Mouse (Mus musculus) liver, embryonic 14.5 days (tissue): Measurements from ENCODE around the gene Ccdc51. TPM values are rescaled to one million over a fixed set of nuclear protein-coding genes. Genes with fewer than 3 reads are reported as not detected.
A peak's percentile ranks its signal among the peaks of the same experiment; 100 is the strongest.

Experiments used
- ATAC-seq: fragments of 200-750 bp; cut with Nextera tagmentation; 2 replicates; pipeline ENCODE4 v1.8.0; 2017; ENCODE audit warnings: moderate number of reproducible peaks, mild to moderate bottlenecking, moderate library complexity; ENCODE audit not compliant: insufficient read depth
- DNase-seq, 3 experiments: peaks; one replicate each; pipeline ENCODE4 v3.0.0-alpha.2; 2012 to 2013; ENCODE audit warnings: low read depth in 3 of 3, low spot score in 3 of 3
- H3K27ac ChIP-seq: fragments of 300-500 bp; sonication (generic); 2 replicates; pipeline ENCODE4 v1.5.1; 2014; ENCODE audit warnings: moderate library complexity, mild to moderate bottlenecking, control low read depth, inconsistent platforms
- H3K27me3 ChIP-seq: fragments of 300-500 bp; sonication (generic); 2 replicates; pipeline ENCODE4 v1.6.1; 2014; ENCODE audit warnings: mild to moderate bottlenecking, low read length, moderate library complexity; ENCODE audit not compliant: control insufficient read depth, insufficient read depth
- H3K36me3 ChIP-seq: fragments of 300-500 bp; sonication (generic); replicated peaks from 2 replicates; pipeline ENCODE4 v1.6.1; 2014; ENCODE audit warnings: low read depth; ENCODE audit not compliant: control insufficient read depth, insufficient read depth
- H3K4me1 ChIP-seq, 2 experiments: fragments of 200-500 bp in 1 of 2; fragments of 300-500 bp in 1 of 2; sonication (generic) in 1 of 2; replicated peaks; 2 replicates each; pipeline ENCODE4 v1.6.1; 2012 to 2014; ENCODE audit warnings: antibody characterized with exemption in 1 of 2, inconsistent platforms in 1 of 2, low read length in 1 of 2; ENCODE audit not compliant: control insufficient read depth in 2 of 2, insufficient read depth in 2 of 2
- H3K4me2 ChIP-seq: fragments of 300-500 bp; sonication (generic); 2 replicates; pipeline ENCODE4 v1.6.1; 2014; ENCODE audit warnings: low read depth, mild to moderate bottlenecking, control low read depth, moderate library complexity
- H3K4me3 ChIP-seq, 2 experiments: fragments of 200-500 bp in 1 of 2; fragments of 300-500 bp in 1 of 2; sonication (generic) in 1 of 2; 2 replicates each; pipeline ENCODE4 v1.5.1; 2012 to 2014; ENCODE audit warnings: low read depth in 2 of 2, low read length in 2 of 2, mild to moderate bottlenecking in 2 of 2, control low read depth in 1 of 2, inconsistent platforms in 1 of 2, moderate library complexity in 1 of 2; ENCODE audit not compliant: insufficient read depth in 1 of 2
- H3K9ac ChIP-seq: fragments of 300-500 bp; sonication (generic); replicated peaks from 2 replicates; pipeline ENCODE4 v1.6.1; 2014; ENCODE audit warnings: mild to moderate bottlenecking, control low read depth, moderate library complexity
- H3K9me3 ChIP-seq: fragments of 300-500 bp; sonication (generic); 2 replicates; pipeline ENCODE4 v1.6.1; 2016; ENCODE audit warnings: low read length, mixed read lengths; ENCODE audit not compliant: control insufficient read depth
- CTCF ChIP-seq: IDR thresholded peaks from 2 replicates; pipeline ENCODE4 v1.5.1; 2016; ENCODE audit warnings: antibody characterized with exemption, low read depth, control low read depth
- EP300 ChIP-seq: IDR thresholded peaks from 2 replicates; pipeline ENCODE4 v1.6.1; 2016; ENCODE audit warnings: antibody characterized with exemption, low read depth
- WGBS: fragments of 180-500 bp; shearing (Covaris S2); extraction: QIAGEN DNeasy Blood & Tissue Kit; methylation state at CpG from one replicate; pipeline ENCODE4 v1.1.7; 2014; ENCODE audit not compliant: insufficient replicate concordance; 5-methylcytosine and 5-hydroxymethylcytosine counted together
- polyA plus RNA-seq, 2 experiments: library from polyadenylated mRNA; depleted of rRNA in 1 of 2; stranded (reverse) in 1 of 2; unstranded in 1 of 2; fragments of >200 nt; fragmentation: Nextera tagmentation in 1 of 2; extraction: Ambion mirVana in 1 of 2; gene quantifications; 2 replicates each; pipeline versions ENCODE4 v1.2.1 to v1.2.3; 2012 to 2014

Ccdc51 gene
- polyA plus RNA-seq, 2 experiments = 7.1 to 12.1 TPM

GRCm38 (mm10) chr9:109122553-109123085 is 40.3 kb downstream of the Ccdc51 start:
- no peak for DNase-seq

GRCm38 (mm10) chr9:109123266-109123665 is 41.0 kb downstream of the Ccdc51 start:
- H3K27ac ChIP-seq = no peak overlapping the region
- H3K4me3 ChIP-seq = no peak overlapping the region
- H3K4me1 ChIP-seq = no peaks in the 10 kb centered on the region; a peak in 1 of 4 replicates
- H3K27me3 ChIP-seq = no peaks in the 10 kb centered on the region
- WGBS = 31% methylated on average over 6 of the region's 6 CpGs
- ATAC-seq = no peak
- TF ChIP-seq EP300 = no peak
- TF ChIP-seq CTCF = no peak
- no peak for DNase-seq
- H3K9me3 ChIP-seq = no peaks in the 10 kb centered on the region
- H3K36me3 ChIP-seq = no peaks in the 10 kb centered on the region
- no peak overlapping the region for H3K9ac ChIP-seq
- H3K4me2 ChIP-seq = no peak overlapping the region

More at GRCm38 (mm10) chr9:109122553-109123085, 40.3 kb downstream of the Ccdc51 start:
- Histone ChIP-seq H3K9me3 (no peaks in the 10 kb centered on the region), H3K27me3 (no peaks in the 10 kb centered on the region), H3K4me3 (no peak overlapping the region), H3K27ac (no peak overlapping the region), H3K4me2 (no peak overlapping the region), H3K9ac (no peak overlapping the region), H3K4me1 (no peaks in the 10 kb centered on the region; a peak in 1 of 4 replicates), H3K36me3 (no peaks in the 10 kb centered on the region)
- WGBS = 43% methylated on average over 2 of the region's 2 CpGs
- no peak for TF ChIP-seq EP300
- TF ChIP-seq CTCF = peak; percentile 55; the same call in 1 of the 2 replicates
- ATAC-seq = no peak

DNA sequence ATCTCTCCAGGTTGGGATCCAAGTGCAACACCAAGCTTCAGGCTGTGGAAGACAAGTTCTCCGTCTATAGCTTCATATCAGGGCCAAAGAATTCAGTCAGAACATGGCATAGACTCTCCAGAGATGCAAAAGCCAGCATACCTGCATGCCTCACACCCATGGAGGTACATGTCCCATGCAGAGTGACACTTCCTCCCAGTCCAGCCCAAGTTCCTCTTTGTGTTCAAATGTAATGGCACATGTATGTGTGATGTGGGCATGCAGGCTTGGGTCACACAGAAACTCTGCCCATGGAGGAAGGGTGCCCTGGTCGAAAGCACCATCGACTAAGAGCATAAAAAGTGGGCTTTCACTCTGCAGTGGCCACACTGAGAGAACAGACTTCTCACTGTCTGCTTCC is 41.9 kb downstream of the Ccdc51 start:
- no peaks in the 10 kb centered on the region for H3K27me3 ChIP-seq
- DNase-seq (no peak), ATAC-seq (no peak)
- H3K9ac ChIP-seq = no peak overlapping the region
- no peaks in the 10 kb centered on the region for H3K9me3 ChIP-seq
- H3K4me1 ChIP-seq = no peaks in the 10 kb centered on the region; a peak in 1 of 4 replicates
- TF ChIP-seq EP300 (no peak), CTCF (no peak)
- no peak overlapping the region for H3K27ac ChIP-seq
- no peaks in the 10 kb centered on the region for H3K36me3 ChIP-seq
- no peak overlapping the region for H3K4me3 ChIP-seq
- H3K4me2 ChIP-seq = no peak overlapping the region
- 62% methylated on average over 3 of the region's 3 CpGs for WGBS

DNA sequence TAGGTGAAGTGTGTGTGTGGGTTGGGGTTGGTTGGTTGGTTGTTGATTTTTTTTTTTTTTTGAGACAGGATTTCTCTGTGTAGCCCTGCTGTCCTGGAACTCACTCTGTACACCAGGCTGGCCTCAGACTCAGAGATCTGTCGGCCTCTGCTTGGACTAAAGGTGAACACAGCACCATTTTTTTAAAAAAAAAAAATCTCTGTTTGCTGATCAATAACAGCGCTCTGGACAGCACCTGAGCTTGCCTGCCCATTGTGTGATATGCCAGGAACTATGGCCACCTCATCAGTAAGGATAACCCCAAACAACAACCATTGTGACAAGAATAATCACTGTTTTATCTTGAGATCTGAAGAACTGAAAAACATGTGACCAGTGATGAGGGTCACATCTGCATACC is 42.8 kb downstream of the Ccdc51 start:
- H3K36me3 ChIP-seq = no peaks in the 10 kb centered on the region
- H3K27me3 ChIP-seq = no peaks in the 10 kb centered on the region
- no peak overlapping the region for H3K4me2 ChIP-seq
- WGBS = 53% methylated on average over 2 of the region's 2 CpGs
- no peaks in the 10 kb centered on the region for H3K9me3 ChIP-seq
- ATAC-seq (no peak), DNase-seq (no peak)
- H3K4me1 ChIP-seq = no peaks in the 10 kb centered on the region; a peak in 1 of 4 replicates
- no peak overlapping the region for H3K4me3 ChIP-seq
- no peak overlapping the region for H3K9ac ChIP-seq
- TF ChIP-seq CTCF (no peak), EP300 (no peak)
- no peak overlapping the region for H3K27ac ChIP-seq

GRCm38 (mm10) chr9:109125481-109125880 is 43.2 kb downstream of the Ccdc51 start:
- DNase-seq = no peak
- WGBS = 43% methylated on average over 3 of the region's 3 CpGs
- Histone ChIP-seq H3K27me3 (no peaks in the 10 kb centered on the region), H3K4me3 (no peak overlapping the region), H3K27ac (no peak overlapping the region), H3K4me1 (no peaks in the 10 kb centered on the region; a peak in 1 of 4 replicates), H3K4me2 (no peak overlapping the region), H3K36me3 (no peaks in the 10 kb centered on the region), H3K9ac (no peak overlapping the region), H3K9me3 (no peaks in the 10 kb centered on the region)
- no peak for TF ChIP-seq EP300
- no peak for TF ChIP-seq CTCF
- ATAC-seq = no peak
